Mouse (Mus musculus): ENCODE measurements around the gene Cbr2.

DNA sequence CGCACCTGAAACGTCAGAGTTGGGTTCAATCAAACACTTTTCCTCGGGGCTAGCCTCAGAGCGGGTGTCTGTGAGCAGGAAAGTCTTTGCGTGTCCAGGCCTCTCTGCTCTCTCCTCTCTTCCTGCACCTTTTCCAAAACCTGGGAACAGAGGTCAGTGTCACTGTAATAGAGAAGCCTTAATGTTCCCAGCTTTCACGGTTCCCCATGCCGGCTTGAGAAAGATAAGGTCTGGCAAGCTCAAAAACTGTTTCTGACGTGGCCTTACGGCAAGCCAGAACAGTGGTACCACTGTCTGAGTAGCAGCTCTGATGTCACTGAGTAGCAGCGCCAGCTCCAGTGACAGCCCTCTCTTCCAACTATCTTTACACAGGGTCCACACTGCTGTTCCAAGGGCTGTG is 17.4 kb downstream of the Cbr2 start:
- TF ChIP-seq CTCF (IDR thresholded peaks at IDR 0.05; ENCODE audit: low read depth) (no peak), EP300 (IDR thresholded peaks at IDR 0.05; ENCODE audit: low read depth) (no peak)
